Mouse (Mus musculus) ovary, postnatal 14 days (tissue): ENCODE data around the gene Elp4.

Source experiments
- DNase-seq: peaks from one replicate; pipeline ENCODE4 v3.0.0; 2022; ENCODE audit warnings: low spot score

Gene Elp4

GRCm38 (mm10) chr2:105805210-105805609 is 99.2 kb downstream of the Elp4 start:
- DNase-seq, result no peak

- DNase-seq, result no peak
These were observed 99.9 kb downstream of the Elp4 start for GRCm38 (mm10) chr2:105804506-105804905.

GRCm38 (mm10) chr2:105803427-105803826 is 100.9 kb downstream of the Elp4 start:
- DNase-seq, result no peak

- DNase-seq, result no peak
These were observed 101.5 kb downstream of the Elp4 start for GRCm38 (mm10) chr2:105802902-105803301.

GRCm38 (mm10) chr2:105801536-105801935 is 102.8 kb downstream of the Elp4 start:
- DNase-seq, result no peak

GRCm38 (mm10) chr2:105800694-105801093 is 103.7 kb downstream of the Elp4 start:
- no peak for DNase-seq

GRCm38 (mm10) chr2:105799840-105800239 is 104.5 kb downstream of the Elp4 start:
- no peak for DNase-seq

- no peak for DNase-seq
These were observed 106.5 kb downstream of the Elp4 start for GRCm38 (mm10) chr2:105797842-105798241.

GRCm38 (mm10) chr2:105796101-105796500 is 108.3 kb downstream of the Elp4 start:
- DNase-seq, result no peak

- no peak for DNase-seq
These were observed 111.8 kb downstream of the Elp4 start for GRCm38 (mm10) chr2:105792339-105793120.

GRCm38 (mm10) chr2:105789936-105790335 is 114.4 kb downstream of the Elp4 start:
- no peak for DNase-seq

GRCm38 (mm10) chr2:105787726-105788125 is 116.6 kb downstream of the Elp4 start:
- no peak for DNase-seq

GRCm38 (mm10) chr2:105786986-105787385 is 117.4 kb downstream of the Elp4 start:
- DNase-seq, result no peak

GRCm38 (mm10) chr2:105782885-105783284 is 121.5 kb downstream of the Elp4 start:
- no peak for DNase-seq

GRCm38 (mm10) chr2:105780739-105781138 is 123.6 kb downstream of the Elp4 start:
- no peak for DNase-seq

- DNase-seq, result no peak
These were observed 125.0 kb downstream of the Elp4 start for GRCm38 (mm10) chr2:105779320-105779891.

- no peak for DNase-seq
These were observed 133.1 kb downstream of the Elp4 start for GRCm38 (mm10) chr2:105771314-105771713.

GRCm38 (mm10) chr2:105769747-105770328 is 134.5 kb downstream of the Elp4 start:
- no peak for DNase-seq

- no peak for DNase-seq
These were observed 150.9 kb downstream of the Elp4 start for GRCm38 (mm10) chr2:105753512-105753911.

- DNase-seq, result no peak
These were observed 155.3 kb downstream of the Elp4 start for GRCm38 (mm10) chr2:105749111-105749510.

GRCm38 (mm10) chr2:105746896-105747295 is 157.5 kb downstream of the Elp4 start:
- no peak for DNase-seq

- no peak for DNase-seq
These were observed 168.2 kb downstream of the Elp4 start for GRCm38 (mm10) chr2:105736166-105736565.

- DNase-seq, result no peak
These were observed 173.7 kb downstream of the Elp4 start for GRCm38 (mm10) chr2:105730704-105731103.
